Comparison of ENCODE assay signal across 36 mouse cellular contexts in the genomic region with DNA sequence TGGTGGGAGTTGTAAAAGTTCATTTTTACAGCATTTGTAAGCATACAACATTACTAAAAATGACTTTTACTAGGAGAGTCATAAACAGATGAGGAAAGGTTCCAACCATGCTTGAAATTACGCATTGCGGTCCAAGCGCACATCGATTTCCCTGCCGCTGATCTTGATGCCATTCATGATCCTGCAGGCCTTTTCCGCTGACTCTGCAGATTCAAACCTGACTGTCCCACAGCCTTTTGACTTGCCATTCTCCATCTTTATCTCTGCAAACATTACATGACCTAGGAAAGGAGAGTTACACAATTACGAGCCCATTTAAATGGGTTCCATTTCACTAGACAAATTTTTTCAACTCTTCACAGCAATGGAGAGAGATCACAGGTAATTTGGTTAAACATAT. TPM values are rescaled to one million over a fixed set of nuclear protein-coding genes. Genes with fewer than 3 reads are reported as not detected.
"Had no signal": no experiment of that assay in that cellular context is flagged by ENCODE, and none has a peak within 500 bp of the region (broad histone marks: within the 10 kb centered on the region; RNA-seq: fewer than 3 reads in every experiment).

No protein-coding gene starts in this region.

- H3K4me3 ChIP-seq: embryonic facial prominence, embryonic 10.5 days; embryonic facial prominence, embryonic 12.5 days; embryonic facial prominence, embryonic 13.5 days; embryonic facial prominence, embryonic 15.5 days; erythroblast, embryonic 14.5 days; forebrain, embryonic 10.5 days; forebrain, embryonic 12.5 days; forebrain, embryonic 13.5 days; forebrain, embryonic 15.5 days; gastrocnemius, adult 2 months; heart, adult 2 months; heart, embryonic 10.5 days had no signal

- H3K9me3 ChIP-seq: embryonic facial prominence, embryonic 10.5 days; embryonic facial prominence, embryonic 12.5 days; embryonic facial prominence, embryonic 13.5 days; embryonic facial prominence, embryonic 15.5 days; forebrain, embryonic 10.5 days; forebrain, embryonic 12.5 days; forebrain, embryonic 13.5 days; forebrain, embryonic 15.5 days; heart, embryonic 10.5 days had no signal

- H3K27ac ChIP-seq: embryonic facial prominence, embryonic 10.5 days; embryonic facial prominence, embryonic 12.5 days; embryonic facial prominence, embryonic 13.5 days; embryonic facial prominence, embryonic 15.5 days; forebrain, embryonic 10.5 days; forebrain, embryonic 12.5 days; forebrain, embryonic 13.5 days; forebrain, embryonic 15.5 days; gastrocnemius, adult 2 months; heart, adult 2 months; heart, embryonic 10.5 days had no signal

- H3K4me1 ChIP-seq: embryonic facial prominence, embryonic 10.5 days; embryonic facial prominence, embryonic 12.5 days; embryonic facial prominence, embryonic 15.5 days; forebrain, embryonic 10.5 days; forebrain, embryonic 12.5 days; forebrain, embryonic 13.5 days; forebrain, embryonic 15.5 days; heart, embryonic 10.5 days had no signal

- H3K9ac ChIP-seq: embryonic facial prominence, embryonic 12.5 days; embryonic facial prominence, embryonic 13.5 days; embryonic facial prominence, embryonic 15.5 days; forebrain, embryonic 12.5 days; forebrain, embryonic 13.5 days; forebrain, embryonic 15.5 days; forebrain, postnatal 0 days had no signal

- H3K4me2 ChIP-seq: embryonic facial prominence, embryonic 12.5 days; embryonic facial prominence, embryonic 13.5 days; embryonic facial prominence, embryonic 15.5 days; forebrain, embryonic 12.5 days; forebrain, embryonic 13.5 days; forebrain, embryonic 15.5 days had no signal

- ATAC-seq: forebrain, embryonic 13.5 days; forebrain, embryonic 14.5 days; forebrain, embryonic 15.5 days; forebrain, embryonic 16.5 days; forebrain, postnatal 0 days had no signal

- DNase-seq: cerebellum, adult 9-11 months; cerebellum, postnatal 10 days; cerebellum, postnatal 14 days; cerebellum, postnatal 25 days; cerebellum, postnatal 36 days; embryo, embryonic 11 days; forebrain, postnatal 0 days; gastrocnemius, adult 2 months; gastrocnemius, postnatal 10 days; gastrocnemius, postnatal 25 days; gastrocnemius, postnatal 36 days; heart, adult 11 months; heart, adult 18-20 months; heart, adult 2 months had no signal

- H3K27me3 ChIP-seq: embryonic facial prominence, embryonic 12.5 days; embryonic facial prominence, embryonic 13.5 days; embryonic facial prominence, embryonic 15.5 days; forebrain, embryonic 12.5 days; forebrain, embryonic 13.5 days; forebrain, embryonic 15.5 days had no signal

RNA-seq across cellular contexts. Expression of a gene that starts 20.8 kb away (rescaled TPM):
- total RNA-seq: forebrain, postnatal 0 days; gastrocnemius, adult 18-20 months; gastrocnemius, adult 2 months; gastrocnemius, adult 8-10 months; gastrocnemius, postnatal 25 days had no signal
- polyA plus RNA-seq: erythroblast, embryonic 14.5 days had no signal

RNA-seq across cellular contexts. Expression of a gene that starts 47.7 kb away (rescaled TPM):
- total RNA-seq: common myeloid progenitor, adult 5-6 weeks; gastrocnemius, adult 18-20 months; gastrocnemius, adult 2 months; gastrocnemius, adult 8-10 months; gastrocnemius, postnatal 10 days; gastrocnemius, postnatal 25 days; gastrocnemius, postnatal 36 days; gastrocnemius, postnatal 4 days; granulocyte monocyte progenitor cell, adult 5-6 weeks; heart, adult 18-20 months; heart, adult 2 months; heart, adult 8-10 months had no signal
- polyA plus RNA-seq: embryonic facial prominence, embryonic 10.5 days; embryonic facial prominence, embryonic 11.5 days; embryonic facial prominence, embryonic 12.5 days; embryonic facial prominence, embryonic 13.5 days; embryonic facial prominence, embryonic 14.5 days; embryonic facial prominence, embryonic 15.5 days; erythroblast, embryonic 14.5 days; forebrain, embryonic 10.5 days; forebrain, embryonic 11.5 days; gonadal fat pad, adult 2 months; heart, adult 2 months; heart, embryonic 10.5 days had no signal
